Mouse (Mus musculus): ENCODE measurements around the gene Apobec4. TPM values are rescaled to one million over a fixed set of nuclear protein-coding genes. Genes with fewer than 3 reads are reported as not detected.
A peak's percentile ranks its signal among the peaks of the same experiment; 100 is the strongest.
"Not testable (repeated sequence)": the region's sequence is repeated elsewhere in the genome, so short reads cannot be mapped to it uniquely, and the experiment has no call there.

The Apobec4 gene
- polyA plus RNA-seq, 1 experiment = not detected

DNA sequence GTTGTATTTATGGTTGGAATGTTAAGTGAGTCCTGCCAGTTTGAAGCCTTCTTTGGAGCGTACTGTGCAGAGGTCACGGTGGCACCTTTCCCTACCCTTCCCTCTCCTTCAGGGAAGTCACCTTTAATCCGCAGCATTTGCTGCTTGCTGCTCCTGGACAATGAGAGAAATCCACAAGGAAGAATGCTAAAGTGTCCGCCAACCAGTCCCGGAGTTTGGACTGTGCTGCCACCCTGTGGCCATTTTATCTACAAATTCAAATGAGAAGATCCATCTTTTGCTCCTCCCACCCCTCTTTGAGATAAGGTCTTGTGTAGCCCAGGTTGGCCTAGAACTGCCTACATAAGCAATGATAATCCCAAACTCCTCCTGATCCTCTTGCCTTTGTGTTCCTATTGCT is 3.9 kb upstream of the Apobec4 start:
- WGBS = 5% methylated on average over 5 of the region's 5 CpGs
- no peak for TF ChIP-seq POLR2A (IDR thresholded peaks at IDR 0.05; ENCODE audit: insufficient read depth, low read depth, low read length)
- TF ChIP-seq CTCF (IDR thresholded peaks at IDR 0.05; ENCODE audit: insufficient read depth, low read depth, low read length) = peak; percentile 27; the same call in 1 of the 2 replicates
- H3K27ac ChIP-seq (ENCODE audit: insufficient read depth, low read depth, low read length) = no peak overlapping the region
- H3K4me3 ChIP-seq (ENCODE audit: insufficient read depth, low read depth, low read length) = no peak overlapping the region
- H3K4me1 ChIP-seq (ENCODE audit: control insufficient read depth, insufficient read depth, low read length) = peaks cover 14% of the 10 kb centered on the region

DNA sequence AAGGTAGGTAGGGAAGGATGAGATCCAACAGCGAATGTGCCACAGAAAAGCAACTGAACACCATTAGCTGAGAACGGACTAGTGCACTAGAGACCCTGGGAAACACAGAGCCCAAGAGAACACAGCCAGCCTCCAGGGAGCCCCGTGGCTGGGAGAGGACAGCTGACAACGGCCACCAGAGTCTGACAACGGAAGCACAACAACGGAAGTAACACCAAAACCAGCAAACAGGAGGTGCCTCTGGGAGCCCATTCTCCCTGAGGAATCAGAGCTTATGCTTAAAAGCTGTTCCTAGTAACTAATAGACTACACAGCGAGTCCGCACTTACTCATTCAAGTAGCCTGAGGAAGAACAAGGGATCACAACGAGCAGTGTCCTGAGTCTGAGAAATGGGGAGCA is 1.1 kb upstream of the Apobec4 start:
- no peak overlapping the region for H3K27ac ChIP-seq (ENCODE audit: insufficient read depth, low read depth, low read length)

DNA sequence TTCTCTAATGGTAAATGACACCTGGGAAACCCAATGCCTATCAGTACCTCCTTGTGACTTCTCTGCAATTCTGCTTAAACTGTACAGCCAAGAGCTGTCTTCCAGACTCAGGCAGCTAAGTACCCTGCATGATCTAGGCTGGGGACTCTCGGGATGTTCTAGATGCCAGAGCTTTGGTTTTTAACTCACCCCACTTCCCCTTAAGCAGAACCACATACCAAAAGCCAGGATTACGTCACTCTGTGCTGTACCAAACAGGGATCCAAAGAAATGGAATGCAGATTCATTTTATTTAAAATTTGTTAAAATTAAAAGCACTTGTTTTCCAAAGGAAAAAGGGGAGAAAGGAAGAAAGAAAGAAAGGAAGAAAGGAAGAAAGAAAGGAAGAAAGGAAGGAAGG is 11.4 kb downstream of the Apobec4 start:
- TF ChIP-seq CTCF (IDR thresholded peaks at IDR 0.05; ENCODE audit: insufficient read depth, low read depth, low read length) (no peak), POLR2A (IDR thresholded peaks at IDR 0.05; ENCODE audit: insufficient read depth, low read depth, low read length) (no peak)
- H3K4me1 ChIP-seq (ENCODE audit: control insufficient read depth, insufficient read depth, low read length) = peaks cover 4% of the 10 kb centered on the region
- 84% methylated on average over 2 of the region's 2 CpGs for WGBS
- no peak overlapping the region for H3K27ac ChIP-seq (ENCODE audit: insufficient read depth, low read depth, low read length)
- H3K4me3 ChIP-seq (ENCODE audit: insufficient read depth, low read depth, low read length) = no peak overlapping the region

More for the DNA sequence above, 1.1 kb upstream of the Apobec4 start:
- 67% methylated on average over 9 of the region's 9 CpGs for WGBS
- Histone ChIP-seq H3K4me1 (ENCODE audit: control insufficient read depth, insufficient read depth, low read length) (peaks cover 19% of the 10 kb centered on the region), H3K4me3 (ENCODE audit: insufficient read depth, low read depth, low read length) (no peak overlapping the region)
- TF ChIP-seq POLR2A (IDR thresholded peaks at IDR 0.05; ENCODE audit: insufficient read depth, low read depth, low read length) (no peak), CTCF (IDR thresholded peaks at IDR 0.05; ENCODE audit: insufficient read depth, low read depth, low read length) (no peak)

DNA sequence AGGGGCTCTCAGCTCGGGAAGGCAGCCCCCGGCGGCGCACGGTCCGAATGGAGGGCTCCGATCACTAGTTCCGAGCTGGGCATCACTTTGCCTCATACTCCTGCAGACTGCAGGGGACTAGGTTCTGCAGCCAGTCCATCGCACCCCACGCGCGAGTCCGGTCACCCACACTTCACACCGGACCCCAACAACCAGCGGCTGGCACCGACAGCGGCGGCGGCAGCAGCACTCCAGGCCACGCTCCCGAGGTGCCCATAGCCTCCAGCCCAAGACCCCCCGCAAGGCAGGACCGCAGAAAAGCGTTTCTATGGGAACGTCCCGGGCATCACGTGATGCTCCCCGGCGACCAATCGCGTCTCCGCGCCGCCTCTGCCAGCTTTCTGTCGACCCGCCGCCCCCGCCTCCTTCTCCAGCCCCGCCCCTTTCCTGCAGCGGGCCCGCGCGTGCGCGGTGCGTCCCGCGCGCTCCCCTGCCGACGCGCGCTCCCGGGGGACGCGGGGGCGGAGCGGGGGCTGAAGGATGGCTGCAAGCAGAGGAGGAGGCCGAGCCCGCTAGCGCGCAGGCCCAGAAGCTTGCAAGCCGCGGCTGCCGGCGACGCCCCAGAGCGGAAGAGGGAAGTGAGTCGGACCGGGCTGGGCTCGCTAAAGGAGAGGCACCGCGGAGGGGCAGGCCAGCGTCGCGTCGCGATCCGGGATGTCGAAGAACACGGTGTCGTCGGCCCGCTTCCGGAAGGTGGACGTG is 15.9 kb downstream of the Apobec4 start, which contains the start of the genes Rgl1 and Arpc5:
TSS of gene Rgl1 (minus strand) at position 320 of the 741 bp plus-strand sequence.
TSS of gene Arpc5 (plus strand) at position 511 of the 741 bp plus-strand sequence.
- H3K27ac ChIP-seq (ENCODE audit: insufficient read depth, low read depth, low read length) = peak within 1 kb of the TSS; percentile 71
- TF ChIP-seq POLR2A (IDR thresholded peaks at IDR 0.05; ENCODE audit: insufficient read depth, low read depth, low read length) = peak; percentile 58
- 0 out of 2 replicates have a peak, but pooled peaks have one; percentile 22 for TF ChIP-seq CTCF (IDR thresholded peaks at IDR 0.05; ENCODE audit: insufficient read depth, low read depth, low read length)
- under 1% methylated on average over 86 of the region's 86 CpGs for WGBS
- H3K4me1 ChIP-seq (ENCODE audit: control insufficient read depth, insufficient read depth, low read length) = peaks cover 5% of the 10 kb centered on the region
- peak within 1 kb of the TSS; percentile 92 for H3K4me3 ChIP-seq (ENCODE audit: insufficient read depth, low read depth, low read length)

DNA sequence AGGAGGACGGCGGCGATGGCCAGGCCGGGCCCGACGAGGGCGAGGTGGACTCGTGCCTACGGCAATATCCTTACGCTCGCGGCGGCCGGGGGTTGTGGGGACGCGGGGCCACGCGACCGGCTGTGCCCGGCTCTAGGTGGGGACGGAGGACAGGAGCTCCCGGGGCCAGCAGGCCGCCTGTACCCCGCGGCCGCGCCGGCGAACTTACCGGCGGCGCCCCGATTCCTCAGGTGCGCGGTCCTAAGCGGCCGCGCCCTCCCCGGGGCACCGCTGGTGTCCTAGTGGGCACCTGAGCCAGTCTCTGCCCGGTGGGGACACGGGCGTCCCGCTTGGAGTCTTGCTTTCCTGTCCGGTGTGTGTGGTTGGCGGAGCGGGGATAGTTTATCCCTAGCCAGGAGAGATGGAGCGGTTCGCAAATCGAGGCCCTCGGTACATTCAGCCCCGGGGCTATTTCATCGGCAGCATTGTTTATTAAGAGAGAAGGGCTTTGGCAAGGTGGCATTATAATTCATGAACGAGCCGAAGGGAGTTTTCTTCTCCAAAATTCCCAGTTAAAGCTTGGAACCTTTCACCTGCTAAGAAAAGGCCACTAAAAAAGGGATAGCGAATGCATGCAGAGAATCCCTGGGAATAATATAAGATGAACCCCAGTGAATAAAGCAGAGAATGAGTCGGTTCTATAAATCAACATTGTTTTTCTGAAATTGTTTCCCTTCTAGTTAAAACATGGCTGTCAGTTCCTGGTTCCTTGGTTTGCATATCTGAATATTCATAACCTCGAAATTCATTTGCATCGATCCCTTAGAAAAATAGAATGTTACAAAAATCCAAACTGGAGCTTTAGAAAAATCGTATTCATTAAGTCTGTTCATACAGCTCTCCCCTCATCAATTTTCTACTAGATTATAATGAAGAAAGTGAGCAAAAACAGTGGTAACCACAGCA is 16.7 kb downstream of the Apobec4 start:
- H3K4me1 ChIP-seq (ENCODE audit: control insufficient read depth, insufficient read depth, low read length) = peaks cover 5% of the 10 kb centered on the region
- peak overlapping the region; percentile 52 for H3K27ac ChIP-seq (ENCODE audit: insufficient read depth, low read depth, low read length)
- TF ChIP-seq CTCF (IDR thresholded peaks at IDR 0.05; ENCODE audit: insufficient read depth, low read depth, low read length) (no peak), POLR2A (IDR thresholded peaks at IDR 0.05; ENCODE audit: insufficient read depth, low read depth, low read length) (no peak)
- WGBS = 1% methylated on average over 60 of the region's 60 CpGs
- peak overlapping the region; percentile 92 for H3K4me3 ChIP-seq (ENCODE audit: insufficient read depth, low read depth, low read length)

DNA sequence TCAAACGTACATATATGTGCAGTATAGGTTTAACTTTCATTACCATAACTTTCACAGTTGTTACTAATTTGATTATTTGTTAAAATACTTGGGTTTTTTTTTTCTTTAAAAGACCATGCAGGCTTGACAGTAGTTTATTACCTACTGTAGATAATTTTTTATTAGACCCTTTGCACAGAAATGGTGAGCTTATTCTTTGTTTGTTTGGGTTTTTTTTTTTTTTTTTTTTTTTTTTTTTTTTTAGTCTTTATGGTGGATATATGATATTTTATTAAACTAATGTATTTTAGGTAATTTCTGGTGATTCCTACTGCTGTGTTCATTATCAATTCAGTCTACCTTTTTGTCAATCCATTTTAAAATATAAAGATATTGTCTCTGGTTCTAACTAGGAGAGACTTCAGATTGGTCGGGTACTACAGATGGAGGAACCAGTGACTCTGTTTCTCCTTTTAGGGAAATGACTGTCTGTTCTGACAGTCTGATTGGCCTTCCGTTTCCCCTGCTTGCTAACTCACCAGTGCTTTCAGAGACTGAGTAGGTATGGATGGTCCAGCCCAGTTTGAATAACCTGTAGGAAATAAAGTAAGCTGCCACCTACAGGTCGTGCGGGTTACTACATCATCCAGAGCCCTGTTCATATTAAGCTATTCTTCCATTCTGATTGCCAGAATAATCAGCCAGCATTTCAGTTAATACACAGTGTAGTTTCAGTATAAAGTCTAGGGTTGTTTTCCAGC is 17.6 kb downstream of the Apobec4 start:
- Histone ChIP-seq H3K4me3 (ENCODE audit: insufficient read depth, low read depth, low read length) (no peak overlapping the region), H3K27ac (ENCODE audit: insufficient read depth, low read depth, low read length) (no peak overlapping the region), H3K4me1 (ENCODE audit: control insufficient read depth, insufficient read depth, low read length) (peaks cover 5% of the 10 kb centered on the region)
- WGBS = 3% methylated on average over 5 of the region's 5 CpGs
- TF ChIP-seq CTCF (IDR thresholded peaks at IDR 0.05; ENCODE audit: insufficient read depth, low read depth, low read length) = no peak
- TF ChIP-seq POLR2A (IDR thresholded peaks at IDR 0.05; ENCODE audit: insufficient read depth, low read depth, low read length) = no peak

DNA sequence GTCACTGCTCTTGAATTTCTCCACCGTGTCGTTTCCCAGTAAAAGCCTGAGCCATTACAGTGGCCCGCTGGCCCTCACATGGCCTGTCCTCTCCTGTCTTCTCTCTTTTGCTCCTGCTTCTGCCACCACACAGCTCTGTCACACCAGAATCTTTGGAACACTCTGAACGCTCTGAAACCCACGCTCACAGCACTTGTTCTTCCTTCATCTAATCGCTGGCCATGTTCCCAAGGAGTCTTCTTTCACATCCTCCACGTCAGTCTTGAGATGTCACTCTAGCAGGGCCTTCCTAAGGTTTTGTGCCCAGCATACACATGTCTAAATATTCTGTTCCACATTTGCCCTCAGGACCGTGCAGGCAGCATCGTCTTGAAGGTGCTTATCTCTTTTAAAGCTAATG is 20.7 kb downstream of the Apobec4 start:
- H3K4me3 ChIP-seq (ENCODE audit: insufficient read depth, low read depth, low read length) = no peak overlapping the region
- peaks cover 2% of the 10 kb centered on the region; the same call in 1 of the 2 replicates for H3K4me1 ChIP-seq (ENCODE audit: control insufficient read depth, insufficient read depth, low read length)
- no peak for TF ChIP-seq CTCF (IDR thresholded peaks at IDR 0.05; ENCODE audit: insufficient read depth, low read depth, low read length)
- TF ChIP-seq POLR2A (IDR thresholded peaks at IDR 0.05; ENCODE audit: insufficient read depth, low read depth, low read length) = no peak
- H3K27ac ChIP-seq (ENCODE audit: insufficient read depth, low read depth, low read length) = no peak overlapping the region
- WGBS = 64% methylated on average over 9 of the region's 9 CpGs

DNA sequence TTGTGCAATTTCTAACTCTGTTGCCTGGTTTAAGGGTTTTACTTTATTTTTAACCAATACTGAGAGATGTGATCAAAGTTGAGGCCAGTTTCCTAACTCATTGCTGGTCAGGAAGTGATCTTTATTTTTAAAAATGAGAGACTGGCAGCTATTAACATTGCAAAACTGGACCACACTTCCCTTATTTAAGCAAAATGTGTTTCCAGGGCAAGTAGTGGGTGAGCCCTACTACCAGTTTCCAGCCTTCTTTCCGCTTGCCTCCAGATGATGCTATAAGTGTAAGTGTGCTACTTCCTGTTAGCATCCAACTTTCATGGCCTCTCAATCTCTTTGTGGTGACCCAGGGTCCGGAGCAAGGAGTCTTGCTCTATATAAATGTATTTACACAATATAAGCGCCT is 24.2 kb downstream of the Apobec4 start:
- 95% methylated on average over 3 of the region's 3 CpGs for WGBS
- H3K4me1 ChIP-seq (ENCODE audit: control insufficient read depth, insufficient read depth, low read length); H3K27ac ChIP-seq (ENCODE audit: insufficient read depth, low read depth, low read length); H3K4me3 ChIP-seq (ENCODE audit: insufficient read depth, low read depth, low read length): not testable (repeated sequence)
